Mouse (Mus musculus): ENCODE results near the gene Chsy1.

The Chsy1 gene

DNA sequence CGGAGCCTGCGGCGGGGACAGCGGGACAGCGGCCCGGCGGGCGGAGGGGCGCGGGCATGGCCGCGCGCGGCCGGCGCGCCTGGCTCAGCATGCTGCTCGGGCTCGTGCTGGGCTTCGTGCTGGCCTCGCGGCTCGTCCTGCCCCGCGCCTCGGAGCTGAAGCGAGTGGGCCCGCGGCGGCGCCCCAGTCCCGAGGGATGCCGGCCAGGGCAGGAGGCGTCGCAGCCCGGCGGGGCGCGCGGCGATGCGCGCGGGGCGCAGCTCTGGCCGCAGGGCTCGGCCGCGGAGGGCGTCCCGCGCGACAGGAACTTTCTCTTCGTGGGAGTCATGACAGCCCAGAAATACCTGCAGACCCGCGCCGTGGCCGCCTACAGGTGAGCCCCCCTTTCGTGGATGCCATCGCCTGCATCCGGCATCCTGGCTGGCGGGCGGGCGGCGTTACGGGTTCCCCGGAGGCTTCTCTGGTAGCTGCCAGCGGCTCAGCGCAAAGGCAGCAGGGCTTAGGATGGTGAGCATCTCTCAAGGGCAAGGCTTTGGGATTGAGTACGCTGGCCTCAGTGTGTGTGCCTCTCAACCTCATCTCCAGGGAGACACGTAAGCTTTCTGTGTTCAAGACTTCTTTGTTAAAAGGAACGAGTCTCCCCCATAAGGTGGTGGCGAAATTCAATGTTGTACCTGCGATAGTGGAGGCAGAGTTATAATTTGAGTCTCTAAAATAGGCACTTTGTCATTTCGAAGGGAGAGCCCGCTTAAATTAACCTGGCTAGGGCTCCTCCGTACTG is 730 bp downstream of the Chsy1 start:
- peak; percentile 33 for DNase-seq (ENCODE audit: low spot score)

DNA sequence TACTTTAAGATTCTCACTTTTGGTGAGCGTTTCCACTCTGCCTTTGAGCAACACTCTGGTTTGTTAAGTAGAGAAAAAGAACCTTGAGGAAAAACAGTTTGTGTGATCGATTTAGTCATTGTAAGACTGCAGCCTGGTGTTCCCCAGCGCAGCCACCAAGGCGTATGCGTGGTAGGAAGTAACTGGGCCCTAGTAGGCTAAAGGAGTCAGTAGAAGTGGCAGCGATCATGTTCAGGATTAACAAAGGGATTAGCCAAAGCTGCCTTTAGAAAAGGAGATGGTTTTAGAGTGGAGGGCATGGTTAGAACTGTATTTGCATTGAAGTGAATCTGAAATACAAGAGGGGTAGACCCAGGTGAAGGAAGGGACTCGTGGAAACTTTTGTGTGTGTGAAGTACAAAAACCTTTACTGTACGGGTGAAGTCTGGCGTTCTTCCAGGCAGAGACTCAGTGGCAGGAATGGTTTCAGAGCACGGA is 1.4 kb downstream of the Chsy1 start:
- no peak for DNase-seq (ENCODE audit: low spot score)

- no peak for DNase-seq (ENCODE audit: low spot score)
Measured at GRCm38 (mm10) chr7:66111211-66111610, 1.9 kb downstream of the Chsy1 start.

- DNase-seq (ENCODE audit: low spot score) = no peak
Measured at GRCm38 (mm10) chr7:66113561-66113960, 4.2 kb downstream of the Chsy1 start.

DNA sequence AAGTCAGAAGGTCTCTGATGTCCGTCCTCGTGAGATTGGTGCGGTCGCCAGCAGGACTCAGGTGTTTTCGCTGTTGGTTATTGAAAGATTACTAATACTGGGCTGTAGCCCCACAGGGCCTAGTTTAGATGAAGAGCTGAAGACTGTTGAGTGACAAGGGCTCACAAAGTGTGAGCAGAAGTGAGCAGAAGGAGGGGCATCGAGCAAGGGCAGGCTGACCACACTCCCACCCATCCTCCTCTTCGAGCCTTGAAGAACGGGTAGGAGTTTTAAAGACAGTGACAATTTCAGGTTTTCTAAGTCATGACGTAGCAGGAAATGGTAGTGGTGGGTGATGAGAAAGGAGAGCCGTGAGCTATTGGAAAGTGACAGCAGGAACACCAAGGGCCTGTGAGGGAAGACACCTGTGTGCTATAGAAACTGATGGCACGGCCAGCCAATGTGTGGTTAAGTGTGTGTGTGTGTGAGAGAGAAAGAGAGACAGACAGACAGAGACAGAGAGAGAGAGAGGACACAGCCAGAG is 6.6 kb downstream of the Chsy1 start:
- no peak for DNase-seq (ENCODE audit: low spot score)

DNA sequence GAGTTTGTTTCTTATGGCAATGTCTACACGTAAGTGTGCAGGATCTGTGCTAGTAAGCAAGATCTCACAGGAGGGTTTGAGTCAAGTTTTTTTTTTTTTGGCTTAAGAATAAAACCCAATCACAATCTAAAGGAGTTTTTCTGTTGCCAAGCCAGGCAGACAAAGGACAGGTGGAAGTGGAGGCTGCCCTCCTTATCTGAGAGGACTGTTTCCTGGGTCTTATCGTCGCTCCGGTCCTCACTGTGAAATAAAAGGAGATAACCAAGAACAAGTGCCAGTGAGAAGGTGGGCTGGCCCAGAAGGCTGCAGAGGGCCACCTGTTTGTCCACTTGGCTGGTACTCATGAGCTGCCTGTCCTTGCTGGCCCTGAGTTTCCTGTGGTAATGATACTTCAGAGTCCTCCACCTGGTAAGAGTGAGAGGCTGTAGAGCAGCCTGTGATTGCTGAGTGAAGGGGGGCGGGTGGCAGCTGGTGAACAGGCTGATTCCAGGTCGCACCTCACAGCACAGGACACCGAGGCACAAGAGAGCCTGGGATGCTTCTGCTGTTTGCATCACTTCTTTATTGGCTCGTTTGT is 7.7 kb downstream of the Chsy1 start:
- no peak for DNase-seq (ENCODE audit: low spot score)

DNA sequence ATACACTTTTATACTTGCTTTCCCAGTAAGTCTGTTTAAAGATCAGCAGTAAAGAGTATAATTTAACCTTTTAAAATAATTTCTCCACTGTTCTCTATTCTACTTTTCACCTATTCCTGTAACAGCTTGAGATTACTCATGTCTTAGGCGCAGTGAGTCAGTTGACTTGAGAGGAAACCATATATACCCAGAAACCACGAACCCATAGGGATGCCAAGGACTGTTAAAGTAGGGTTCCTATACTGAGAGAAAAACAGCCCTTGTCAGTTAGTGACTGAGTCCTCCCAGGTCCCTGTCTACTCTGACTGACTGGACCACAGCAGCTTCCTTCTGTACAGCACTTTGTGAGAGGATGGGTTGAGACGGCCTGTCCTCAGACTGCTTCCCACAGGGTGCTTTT is 8.7 kb downstream of the Chsy1 start:
- DNase-seq (ENCODE audit: low spot score) = no peak

DNA sequence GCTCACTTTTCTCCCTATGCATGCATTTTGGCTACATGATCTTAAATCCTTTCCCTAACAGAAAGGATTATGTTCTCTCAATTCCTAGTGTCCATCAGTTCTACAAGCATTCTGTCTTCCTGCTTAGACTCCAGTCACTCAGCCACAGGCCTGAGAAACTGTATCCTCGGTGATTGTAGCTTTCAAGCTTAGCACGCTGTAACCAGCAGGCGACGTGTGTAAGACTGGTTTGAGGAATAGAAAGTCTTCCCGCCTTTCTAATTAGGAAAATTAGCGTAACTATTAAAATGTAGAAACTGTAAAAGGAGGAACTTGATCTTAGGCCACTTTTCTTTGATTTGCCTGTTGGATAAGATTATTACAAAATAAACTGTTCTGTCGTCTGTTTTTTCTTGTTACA is 9.5 kb downstream of the Chsy1 start:
- no peak for DNase-seq (ENCODE audit: low spot score)

GRCm38 (mm10) chr7:66120139-66120538 is 10.8 kb downstream of the Chsy1 start:
- no peak for DNase-seq (ENCODE audit: low spot score)

DNA sequence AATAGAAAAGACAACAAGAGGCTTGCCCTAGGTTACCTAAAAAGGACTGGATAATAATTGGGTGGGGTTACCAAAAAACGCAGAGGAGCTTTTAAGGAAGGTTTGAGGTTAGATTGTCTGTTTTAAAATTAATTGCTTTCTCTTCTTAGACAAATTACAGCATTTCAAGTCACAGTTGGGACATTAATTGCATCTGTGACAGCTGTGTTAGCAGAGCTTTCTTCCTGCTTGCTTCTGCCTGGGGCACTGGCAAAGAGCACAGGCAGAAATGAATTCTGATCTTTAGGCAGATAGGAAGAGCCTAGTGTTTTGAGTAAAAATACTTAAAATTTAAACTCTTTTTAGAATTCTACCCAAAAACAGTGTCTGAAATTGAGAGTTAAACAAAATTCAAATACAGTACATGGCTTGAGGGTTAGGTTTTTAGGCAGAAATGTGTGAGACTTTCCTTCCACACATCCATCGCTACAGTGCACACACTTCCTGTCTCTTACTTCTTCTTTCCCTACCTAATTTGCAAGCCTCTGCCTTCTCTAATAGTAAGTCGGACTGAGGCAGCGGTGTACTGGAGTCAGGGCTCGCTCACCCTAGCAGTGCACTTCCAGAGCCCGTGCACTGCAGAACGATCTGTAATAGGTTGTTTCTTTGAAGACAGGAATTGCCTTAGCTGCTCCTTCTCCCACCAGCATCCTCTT is 11.5 kb downstream of the Chsy1 start:
- DNase-seq (ENCODE audit: low spot score) = no peak

DNA sequence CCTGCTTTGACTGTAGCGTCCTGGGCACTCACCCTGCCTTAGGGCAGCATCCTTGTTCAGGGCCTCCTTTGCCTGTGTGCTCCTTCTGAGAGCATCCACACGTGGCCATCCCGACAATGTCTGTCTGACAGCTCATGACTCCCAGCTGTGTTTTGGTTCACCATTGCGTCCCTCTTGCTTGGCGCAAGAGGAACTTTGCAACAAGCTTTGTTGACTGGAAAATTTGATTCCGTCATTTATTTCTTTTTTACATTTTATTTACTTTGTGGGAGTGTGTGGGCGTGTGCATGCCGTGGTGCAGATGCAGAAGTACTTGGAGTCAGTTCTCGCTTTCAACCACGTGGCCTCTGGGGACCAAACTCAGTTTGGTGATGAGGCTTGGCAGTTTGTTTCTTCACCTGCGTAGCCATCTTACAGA is 15.2 kb downstream of the Chsy1 start:
- DNase-seq (ENCODE audit: low spot score) = no peak

GRCm38 (mm10) chr7:66125368-66125767 is 16.1 kb downstream of the Chsy1 start:
- no peak for DNase-seq (ENCODE audit: low spot score)

DNA sequence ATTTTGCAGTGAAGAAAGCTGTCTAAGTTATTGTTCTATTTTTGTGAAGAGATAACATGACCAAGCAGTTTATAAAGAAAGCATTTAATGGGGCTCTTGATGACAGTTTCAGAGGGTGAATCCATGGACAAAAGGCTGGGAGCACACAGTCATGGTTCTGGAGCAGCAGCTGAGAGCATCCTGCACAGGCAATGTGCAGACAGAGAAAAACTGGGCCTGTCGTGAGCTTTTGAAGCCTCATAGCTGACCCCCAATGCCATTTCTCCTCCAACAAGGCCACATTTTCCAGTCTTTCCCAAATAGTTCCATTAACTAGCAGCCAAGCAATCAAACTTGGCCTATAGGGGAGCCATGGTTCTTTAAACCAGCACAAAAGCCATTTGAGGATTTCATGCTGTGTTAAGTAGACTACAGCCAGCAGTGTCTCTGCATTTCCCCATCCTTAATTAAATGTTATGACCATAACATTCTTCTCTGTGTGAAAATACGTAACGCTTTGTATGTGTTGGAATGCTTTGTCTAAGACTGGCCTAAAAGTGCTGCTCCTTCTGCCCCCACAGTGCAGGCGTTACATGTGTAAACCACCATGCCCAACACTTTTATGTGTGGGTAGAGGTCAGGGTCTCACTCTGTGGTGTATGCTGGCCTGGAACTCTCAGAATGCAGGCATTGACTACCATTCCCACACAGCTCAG is 18.8 kb downstream of the Chsy1 start:
- no peak for DNase-seq (ENCODE audit: low spot score)

- DNase-seq (ENCODE audit: low spot score) = no peak
Measured at GRCm38 (mm10) chr7:66128857-66129256, 19.5 kb downstream of the Chsy1 start.

DNA sequence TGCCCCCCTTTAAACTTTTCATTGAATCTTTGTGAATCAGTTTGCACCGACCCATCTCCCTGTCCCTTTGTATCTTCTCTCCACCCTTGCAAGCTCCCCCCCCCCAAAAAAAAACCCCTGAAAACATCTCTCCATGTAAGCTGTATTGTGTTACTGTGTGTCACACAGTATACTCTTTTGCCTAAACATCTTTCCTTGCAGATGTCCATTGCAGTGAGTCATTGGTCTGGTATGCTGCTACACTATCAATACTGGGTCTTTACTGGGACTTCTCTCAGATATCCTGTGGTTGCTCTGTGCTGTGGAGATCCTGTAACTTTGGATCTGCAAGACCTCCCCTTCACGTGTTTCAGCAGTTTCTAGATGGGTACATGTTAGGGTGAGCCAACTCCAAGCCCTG is 21.0 kb downstream of the Chsy1 start:
- no peak for DNase-seq (ENCODE audit: low spot score)

DNA sequence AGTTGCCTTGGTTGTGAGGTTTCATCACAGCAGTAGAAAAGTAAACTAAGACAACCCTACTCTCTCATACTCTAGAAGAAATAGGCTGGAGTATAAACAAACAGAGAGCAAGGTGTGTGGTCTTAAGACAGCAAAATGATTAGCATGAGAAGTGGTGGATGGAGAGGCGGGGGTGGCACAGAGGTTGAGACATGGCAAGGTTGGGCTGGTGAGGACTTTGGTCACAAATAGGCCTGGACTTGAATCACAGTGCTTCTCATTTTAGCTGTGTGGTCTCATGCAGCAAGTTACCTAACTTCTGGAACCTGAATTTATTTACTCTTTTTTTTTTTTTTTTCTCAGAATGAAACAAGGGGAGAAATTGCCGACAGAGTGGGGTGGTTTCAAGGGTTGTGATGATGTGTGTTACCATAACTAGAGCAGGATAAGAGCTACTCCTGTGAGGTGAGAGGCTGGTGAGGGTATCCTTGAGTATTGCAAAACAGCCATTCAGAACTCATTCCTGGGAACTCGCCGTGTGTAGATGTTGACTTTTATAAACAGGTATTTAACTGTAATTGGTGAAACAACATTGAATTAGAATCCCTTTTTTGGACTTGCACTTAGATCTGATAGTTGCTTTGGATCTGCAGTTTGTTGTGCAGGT is 22.6 kb downstream of the Chsy1 start:
- DNase-seq (ENCODE audit: low spot score) = no peak

DNA sequence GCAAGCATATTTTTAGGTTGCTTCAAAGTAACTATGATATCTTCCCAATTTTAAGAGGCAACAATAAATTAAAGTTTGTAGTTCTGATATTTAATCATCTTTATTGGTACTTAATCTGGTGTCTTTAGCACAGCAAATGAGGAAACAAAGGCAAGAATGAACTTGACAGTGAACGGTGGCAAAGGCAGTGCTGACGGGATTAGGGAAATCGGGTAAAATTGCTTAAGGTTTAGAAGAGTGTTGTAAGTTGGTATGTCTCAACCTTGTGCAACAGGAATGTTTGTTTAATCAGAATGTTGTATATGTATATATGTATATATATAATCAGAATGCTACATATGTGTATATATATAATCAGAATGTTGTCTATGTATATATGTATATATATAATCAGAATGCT is 24.8 kb downstream of the Chsy1 start:
- no peak for DNase-seq (ENCODE audit: low spot score)

DNA sequence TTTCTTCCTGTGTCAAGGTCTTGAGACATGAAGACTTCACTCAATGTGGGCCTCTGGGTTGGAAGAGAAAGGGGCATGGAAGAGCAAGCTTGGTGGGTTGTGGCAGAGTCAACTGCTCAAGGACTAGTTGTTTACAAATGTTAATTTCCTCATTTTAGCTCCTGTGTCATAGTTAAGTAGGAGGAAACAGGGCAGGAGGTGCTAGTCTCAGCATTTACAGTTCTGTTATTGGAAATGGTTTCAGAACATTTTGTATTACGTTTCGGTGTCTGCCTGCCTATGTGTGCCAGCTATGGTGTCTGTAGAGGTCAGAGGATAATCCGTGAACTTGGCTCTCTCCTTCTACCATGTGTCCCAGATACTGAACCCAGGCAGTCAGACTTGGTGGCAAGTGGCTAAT is 26.3 kb downstream of the Chsy1 start:
- DNase-seq (ENCODE audit: low spot score) = no peak

DNA sequence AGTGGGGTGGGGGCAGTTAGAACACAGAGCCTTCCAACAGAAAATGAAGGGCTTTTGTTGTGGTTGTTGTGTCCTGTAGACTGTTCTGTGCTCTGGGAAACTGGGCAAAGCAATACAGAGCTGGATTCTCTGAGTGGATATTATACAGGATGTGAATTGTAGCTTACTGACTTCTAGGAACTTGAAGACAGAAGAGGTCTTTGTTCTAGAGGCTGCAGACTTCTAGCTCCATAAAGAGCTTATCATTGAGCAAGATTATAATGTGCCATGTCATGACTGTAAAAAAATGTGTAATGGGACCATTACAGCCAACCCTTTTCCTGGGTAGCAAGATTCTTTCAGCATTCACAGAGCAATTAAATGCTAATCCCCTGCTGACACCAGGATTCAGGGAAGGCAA is 26.9 kb downstream of the Chsy1 start:
- DNase-seq (ENCODE audit: low spot score) = no peak

- DNase-seq (ENCODE audit: low spot score) = no peak
Measured at GRCm38 (mm10) chr7:66137309-66137708, 28.0 kb downstream of the Chsy1 start.

GRCm38 (mm10) chr7:66138301-66138700 is 29.0 kb downstream of the Chsy1 start:
- DNase-seq (ENCODE audit: low spot score) = no peak

- DNase-seq (ENCODE audit: low spot score) = no peak
Measured at GRCm38 (mm10) chr7:66138878-66139277, 29.6 kb downstream of the Chsy1 start.
